Mouse (Mus musculus) fibroblast of lung, adult 2 months (primary cell): ENCODE measurements around the gene Atp6v1g3.

Source experiments
- DNase-seq: peaks from one replicate; pipeline ENCODE4 v3.0.0-alpha.2; 2011; ENCODE audit warnings: low read depth

Gene Atp6v1g3

GRCm38 (mm10) chr1:138273438-138273837 lies at the start of gene Atp6v1g3:
Atp6v1g3 (plus strand) TSS chr1:138273738.
- no peak for DNase-seq

DNA sequence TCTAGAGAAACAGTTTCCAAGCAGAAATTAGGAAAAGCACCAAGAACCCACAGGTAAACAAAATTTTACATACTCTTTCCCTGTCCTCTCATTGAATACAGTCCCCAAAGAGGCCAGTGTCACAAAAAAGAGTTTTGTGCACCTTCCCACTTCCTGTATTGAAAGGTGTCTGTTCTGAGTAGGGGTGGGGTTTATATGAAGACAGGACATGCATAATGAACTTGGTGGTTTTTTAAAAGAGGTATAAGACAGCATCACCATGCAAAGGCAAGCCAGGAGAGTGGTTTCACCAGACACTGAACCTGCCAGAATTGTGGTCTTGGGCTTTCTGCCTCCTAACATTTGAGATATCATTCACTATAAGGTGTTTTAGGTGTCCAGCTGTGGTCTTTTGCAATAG lies 40.5 kb upstream of the Atp6v1g3 start:
- no peak for DNase-seq

- DNase-seq: no peak
Measured at GRCm38 (mm10) chr1:138237252-138237651, 36.3 kb upstream of the Atp6v1g3 start.

DNA sequence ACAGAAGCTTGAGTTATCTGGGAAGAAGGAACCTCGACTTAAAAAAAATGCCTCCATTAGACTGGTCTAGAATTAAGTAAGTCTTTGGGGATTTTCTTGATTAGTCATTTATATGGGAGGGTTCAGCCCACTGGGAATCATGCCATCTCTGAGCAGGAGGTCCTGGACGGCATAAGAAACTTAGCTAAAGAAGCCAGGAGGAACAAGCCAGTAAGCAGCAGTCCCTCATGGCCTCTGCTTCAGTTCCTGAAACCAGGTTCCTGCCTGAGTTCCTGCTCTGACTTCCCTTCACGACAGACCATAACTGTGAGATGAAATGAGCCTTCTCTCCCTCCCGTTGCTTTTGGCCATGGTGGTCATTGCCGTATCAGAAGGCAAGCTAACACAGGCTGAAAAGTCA lies 29.6 kb upstream of the Atp6v1g3 start:
- DNase-seq: peak; percentile 23

GRCm38 (mm10) chr1:138244485-138244884 lies 29.1 kb upstream of the Atp6v1g3 start:
- no peak for DNase-seq

DNA sequence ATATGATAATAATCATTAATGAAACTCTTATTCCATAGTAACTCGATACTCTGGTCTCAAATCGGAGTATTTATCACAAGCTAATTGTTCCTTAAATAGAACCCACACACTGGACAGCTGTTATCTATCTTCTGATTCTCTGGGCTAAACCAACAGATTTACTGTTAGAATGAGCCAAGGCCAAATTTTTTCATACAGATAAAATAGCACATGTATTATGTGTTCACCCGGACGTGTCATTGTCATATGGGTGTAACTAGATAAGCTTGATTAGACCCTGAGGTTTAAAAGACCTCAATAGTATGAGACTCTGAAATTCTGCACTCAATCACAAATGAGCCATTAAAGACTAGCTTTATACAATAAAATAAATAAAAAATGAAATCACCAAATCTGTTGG lies 28.4 kb upstream of the Atp6v1g3 start:
- DNase-seq: no peak

GRCm38 (mm10) chr1:138245533-138245932 lies 28.0 kb upstream of the Atp6v1g3 start:
- no peak for DNase-seq

GRCm38 (mm10) chr1:138246438-138247164 lies 26.9 kb upstream of the Atp6v1g3 start:
- DNase-seq: no peak

GRCm38 (mm10) chr1:138247699-138248483 lies 25.6 kb upstream of the Atp6v1g3 start:
- DNase-seq: no peak

DNA sequence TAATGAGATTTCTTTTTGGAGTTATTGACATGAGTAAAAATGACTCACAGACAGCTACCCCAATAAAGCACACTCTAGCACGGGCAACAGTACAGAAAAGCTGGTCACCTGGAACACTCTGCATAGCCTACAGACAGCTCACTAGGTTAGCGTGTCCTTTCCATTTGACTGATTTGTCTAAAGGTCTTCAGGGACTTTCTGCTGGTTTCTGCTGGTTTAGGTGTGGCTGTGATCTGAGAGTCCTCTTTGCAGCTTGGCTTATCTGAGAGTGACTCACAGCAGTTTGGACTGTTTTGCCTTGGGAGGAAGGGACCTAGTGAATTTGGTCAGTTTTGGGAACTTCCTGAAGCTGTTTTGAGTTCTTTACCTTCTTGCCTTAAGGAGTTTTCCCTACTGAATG lies 24.8 kb upstream of the Atp6v1g3 start:
- no peak for DNase-seq

DNA sequence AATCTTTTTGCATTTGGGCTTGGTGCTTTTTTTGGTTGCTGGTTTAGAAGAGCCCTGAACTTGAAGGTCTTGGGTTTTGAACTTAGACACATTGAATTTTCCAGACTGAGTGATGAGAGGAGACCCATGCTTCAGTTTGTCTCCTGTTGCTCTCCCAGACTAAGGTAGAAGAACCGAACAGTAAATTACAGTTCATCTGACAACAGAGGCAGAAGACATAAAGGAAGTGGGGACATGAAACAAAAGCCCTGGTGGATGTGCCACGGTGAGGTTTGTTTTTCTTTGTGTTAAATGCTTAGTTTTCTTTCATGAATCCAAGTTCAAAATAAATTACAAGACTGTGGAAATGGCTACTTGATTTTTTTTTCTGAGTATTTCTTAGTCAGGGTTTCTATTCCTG lies 22.6 kb upstream of the Atp6v1g3 start:
- no peak for DNase-seq

GRCm38 (mm10) chr1:138256172-138256789 lies 17.3 kb upstream of the Atp6v1g3 start:
- DNase-seq: no peak

DNA sequence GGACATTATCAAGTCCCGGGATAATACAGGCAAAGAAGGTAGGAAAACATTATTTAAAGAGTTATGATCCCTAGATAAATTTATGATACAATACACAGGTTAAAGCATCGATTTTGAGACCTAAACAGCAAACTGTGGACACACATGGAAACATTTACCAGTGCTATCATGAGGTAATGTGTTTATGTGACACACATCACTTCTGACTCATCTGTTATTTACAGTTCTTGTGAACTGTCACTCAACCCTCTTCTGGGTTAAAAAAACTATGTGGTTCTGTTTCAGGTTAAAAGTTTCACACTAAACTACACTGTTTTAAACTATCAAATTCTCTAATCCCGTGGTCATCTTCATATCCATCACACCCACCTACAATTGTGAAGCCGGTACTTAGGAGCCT lies 14.8 kb upstream of the Atp6v1g3 start:
- no peak for DNase-seq

DNA sequence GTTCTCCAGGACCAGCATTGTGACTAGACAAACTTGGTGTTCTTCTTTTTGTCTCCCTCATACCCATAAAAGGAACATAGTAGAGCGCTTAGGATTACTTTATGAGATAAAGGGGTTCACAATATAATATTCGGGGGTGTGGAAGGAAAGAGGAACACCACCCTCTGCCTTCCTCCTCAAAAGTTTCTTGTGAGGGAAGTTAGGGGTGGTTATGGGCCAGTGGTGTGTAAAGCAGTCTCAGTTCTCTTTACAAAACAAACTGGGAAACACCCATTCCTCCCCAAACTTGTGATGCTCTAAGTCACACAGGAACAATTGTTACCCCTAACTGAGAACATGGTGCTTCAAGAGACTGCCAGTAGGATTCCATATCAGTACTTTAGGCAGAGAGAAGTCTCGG lies 12.0 kb upstream of the Atp6v1g3 start:
- DNase-seq: no peak

DNA sequence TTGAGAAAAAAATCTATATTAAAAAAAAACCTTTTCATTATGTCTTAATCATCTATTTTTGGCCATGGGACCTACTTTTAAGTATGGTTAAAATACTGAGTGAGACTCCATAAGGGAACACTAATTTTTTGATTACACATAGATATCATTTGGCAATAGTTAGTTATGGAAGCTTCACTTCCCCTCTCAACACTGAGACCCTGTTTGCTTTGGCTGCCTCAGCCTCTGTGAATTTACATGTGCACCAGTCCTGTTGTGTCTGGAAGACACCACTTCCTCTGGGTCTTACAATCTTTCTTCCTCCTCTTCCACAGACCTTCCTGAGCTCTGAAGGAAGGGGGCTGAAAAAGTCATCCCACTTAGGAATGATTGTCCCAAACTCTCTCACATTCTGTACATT lies 11.1 kb upstream of the Atp6v1g3 start:
- no peak for DNase-seq

GRCm38 (mm10) chr1:138267465-138268055 lies 6.0 kb upstream of the Atp6v1g3 start:
- DNase-seq: no peak

DNA sequence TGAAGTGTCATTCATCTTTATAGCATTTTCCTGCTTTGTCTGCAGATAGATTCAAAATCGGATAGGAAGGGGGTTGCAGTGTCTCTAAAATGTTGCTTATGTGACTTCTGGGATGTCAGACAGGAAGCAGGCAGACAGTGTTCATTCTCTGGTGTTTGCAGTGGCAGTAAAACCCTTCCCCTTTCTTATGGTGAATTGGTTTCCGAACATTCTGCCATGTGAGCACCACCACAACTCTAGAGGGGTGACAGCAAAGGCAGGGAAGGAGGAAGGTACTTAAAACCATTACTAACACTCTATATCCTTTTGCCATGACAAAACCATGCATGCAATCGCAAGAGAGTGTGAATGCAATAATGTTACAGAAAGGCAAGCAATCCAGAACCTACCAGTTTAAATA lies 1.4 kb downstream of the Atp6v1g3 start:
- no peak for DNase-seq

DNA sequence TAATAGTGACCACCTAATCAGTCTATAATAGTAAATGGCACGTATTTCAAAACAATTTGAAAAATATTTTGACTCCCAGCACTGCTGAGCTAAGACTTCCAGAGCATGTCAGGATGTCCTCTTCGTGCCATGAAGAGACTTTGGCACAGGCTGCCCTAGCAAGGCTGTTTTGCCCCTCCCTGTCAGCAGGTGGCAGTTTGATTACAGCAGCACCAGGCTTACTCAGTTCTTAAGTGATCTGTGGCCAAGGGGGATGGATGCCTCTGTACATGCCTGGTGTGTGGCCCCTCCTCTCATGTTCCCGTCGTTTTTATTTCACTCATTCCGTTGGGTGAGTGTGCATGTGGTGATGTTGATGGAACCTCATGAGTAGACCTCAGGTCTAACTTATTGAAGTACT lies 2.3 kb downstream of the Atp6v1g3 start:
- DNase-seq: no peak

GRCm38 (mm10) chr1:138281139-138281538 lies 7.6 kb downstream of the Atp6v1g3 start:
- DNase-seq: no peak

GRCm38 (mm10) chr1:138282413-138283141 lies 9.0 kb downstream of the Atp6v1g3 start:
- DNase-seq: no peak

DNA sequence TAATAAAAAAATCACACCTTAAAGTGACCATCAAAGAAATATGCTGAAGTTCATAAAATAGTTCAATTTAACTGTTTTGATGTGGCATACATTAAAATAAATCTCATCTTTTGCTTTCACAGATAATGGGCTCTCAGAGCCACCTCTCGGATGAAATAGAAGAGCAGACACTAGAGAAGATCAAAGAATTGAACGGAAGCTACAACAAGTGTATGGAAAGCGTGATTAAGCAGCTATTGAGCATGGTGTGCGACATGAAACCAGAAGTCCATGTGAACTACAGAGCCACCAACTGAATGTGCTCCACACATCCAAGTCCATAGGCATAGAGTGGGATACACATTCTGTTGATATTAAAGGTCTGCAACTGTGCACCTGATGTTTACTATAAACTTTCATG lies 14.1 kb downstream of the Atp6v1g3 start:
- no peak for DNase-seq

DNA sequence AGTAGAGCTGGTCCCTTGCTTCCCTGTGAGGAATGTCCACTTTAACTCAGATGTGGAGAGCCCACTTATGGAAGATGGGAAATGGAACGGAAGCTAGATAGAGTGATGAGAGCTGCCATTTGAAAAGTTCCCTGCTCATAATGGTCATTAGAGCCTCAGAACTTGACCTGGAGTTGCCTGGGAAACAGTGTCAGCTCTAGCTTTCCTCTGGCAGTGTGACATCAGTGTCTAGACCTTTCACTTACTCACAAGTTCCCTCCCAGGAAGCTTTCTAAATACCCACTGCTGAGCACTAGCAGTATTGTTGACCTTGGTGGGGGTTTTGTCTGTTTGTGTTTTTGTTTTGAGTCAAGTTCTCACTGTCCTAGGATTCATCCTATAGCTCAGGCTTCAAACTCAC lies 15.2 kb downstream of the Atp6v1g3 start:
- peak; percentile 44 for DNase-seq
